Mouse (Mus musculus): Measurements from ENCODE around the gene Wdcp. TPM values are rescaled to one million over a fixed set of nuclear protein-coding genes. Genes with fewer than 3 reads are reported as not detected.
"Not testable (repeated sequence)": the region's sequence is repeated elsewhere in the genome, so short reads cannot be mapped to it uniquely, and the experiment has no call there.

Wdcp gene
- total RNA-seq (2021): 10 to 100 TPM; 12.5 to 14.3 TPM

DNA sequence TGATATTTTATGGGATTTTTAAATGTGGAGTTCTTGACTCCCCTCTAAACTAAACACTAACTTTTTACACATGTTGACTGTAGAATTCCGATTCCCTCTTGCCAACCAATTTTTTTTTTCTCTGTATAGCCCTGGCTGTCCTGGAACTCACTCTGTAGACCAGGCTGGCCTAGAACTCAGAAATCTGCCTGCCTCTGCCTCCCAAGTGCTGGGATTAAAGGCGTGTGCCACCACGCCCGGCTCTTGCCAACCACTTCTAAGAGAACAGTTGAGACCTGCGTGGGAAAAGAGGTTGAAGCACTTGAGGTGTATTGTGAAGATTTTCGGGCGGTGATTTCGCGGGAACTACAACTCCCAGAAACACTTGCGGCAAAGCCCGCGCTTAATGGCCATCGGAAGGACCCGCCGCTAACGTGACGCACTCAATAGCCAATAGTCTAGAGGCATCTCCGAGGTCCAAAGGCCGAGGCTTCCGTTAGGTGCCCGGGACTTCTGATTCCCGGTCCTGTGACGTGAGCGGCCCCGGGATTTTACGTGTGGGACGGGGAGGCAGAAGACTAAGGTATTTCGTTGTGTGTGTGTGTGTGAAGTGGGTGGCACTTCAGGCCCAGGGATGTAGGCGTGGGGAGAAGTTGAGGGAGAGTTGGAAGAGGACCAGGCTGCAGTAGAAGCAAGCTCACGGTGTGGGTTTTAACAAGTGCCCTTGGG is at the start of gene Wdcp:
Gene Wdcp (plus strand): TSS at position 414 of the 708 bp plus-strand sequence.
- peak; percentile 83 to 88 for DNase-seq

DNA sequence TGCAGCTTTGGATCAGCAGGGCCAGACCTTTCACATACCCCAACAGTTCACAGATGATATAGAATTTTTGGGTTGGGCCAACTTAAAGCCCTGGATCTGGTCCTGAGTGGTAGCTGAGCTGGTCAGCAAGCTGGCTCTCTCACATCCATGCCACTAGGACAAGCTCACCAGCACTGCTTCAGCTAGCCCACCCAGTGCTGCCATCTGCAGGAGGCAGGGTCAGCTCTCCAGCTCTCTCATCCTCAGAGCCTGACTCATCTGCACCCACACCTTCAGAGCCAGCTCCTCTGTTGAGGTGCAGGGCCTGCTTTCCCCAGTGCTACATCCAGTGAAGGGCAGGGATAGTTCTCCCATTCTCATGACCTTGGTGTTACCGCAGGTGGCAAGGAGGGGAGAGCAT is 49.4 kb upstream of the Wdcp start:
- DNase-seq: no peak

DNA sequence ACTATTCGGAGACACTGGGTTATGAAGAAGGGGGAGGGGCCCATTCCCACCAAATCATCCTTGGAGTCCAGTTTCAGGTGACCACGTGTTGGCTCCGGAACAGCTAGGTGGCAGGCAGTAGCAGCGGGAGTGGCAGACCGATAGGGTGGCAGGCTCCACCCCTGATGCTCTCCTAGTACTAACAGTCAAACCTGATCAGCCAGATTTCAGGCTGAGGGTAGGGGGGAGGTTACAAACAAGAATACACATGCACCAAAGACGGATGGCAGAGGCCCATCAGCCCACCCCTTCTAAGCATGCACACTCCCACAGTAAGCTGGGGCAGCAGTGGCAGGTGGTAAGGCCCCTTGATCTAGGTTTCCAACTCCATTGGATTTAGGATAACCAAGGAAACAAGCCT is 45.6 kb upstream of the Wdcp start:
- not testable (repeated sequence) for DNase-seq

DNA sequence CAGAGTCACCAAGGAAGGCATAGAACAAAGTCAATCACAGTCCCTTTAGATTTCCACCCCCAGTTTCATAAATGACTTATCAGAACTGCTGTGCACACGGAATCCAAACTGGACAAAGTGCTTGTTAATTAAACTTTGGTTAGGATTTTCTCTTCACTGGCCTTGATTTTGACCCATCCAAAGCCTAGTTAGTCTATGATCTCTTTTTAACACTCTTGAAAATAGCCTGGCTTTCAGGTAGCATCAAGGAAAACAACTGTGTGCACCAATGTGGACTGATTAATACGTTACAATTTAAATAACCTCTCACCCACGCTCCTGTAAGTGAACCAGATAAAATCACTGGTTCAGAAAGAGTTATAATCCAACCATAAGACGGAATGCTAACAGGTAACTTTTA is 32.1 kb upstream of the Wdcp start:
- DNase-seq: no peak

DNA sequence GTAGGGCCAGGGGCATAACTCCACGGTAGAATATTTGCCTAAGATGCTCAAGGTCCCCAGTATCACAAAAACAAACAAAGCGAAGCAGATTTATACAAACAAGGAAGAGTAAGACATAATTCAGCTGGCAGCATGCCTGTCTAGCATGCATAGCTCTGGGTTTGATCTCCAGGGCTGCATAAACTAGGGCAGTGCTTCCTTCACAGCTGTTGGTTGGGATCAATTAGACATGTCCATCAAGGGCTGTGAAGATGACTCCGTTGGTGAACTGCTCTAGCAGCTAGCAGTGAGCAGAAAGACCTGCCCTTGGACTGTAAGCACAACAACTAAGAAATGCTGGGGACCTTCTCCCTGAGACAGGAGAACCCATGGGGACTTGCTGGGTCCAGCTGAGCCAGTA is 31.4 kb upstream of the Wdcp start:
- no peak for DNase-seq

DNA sequence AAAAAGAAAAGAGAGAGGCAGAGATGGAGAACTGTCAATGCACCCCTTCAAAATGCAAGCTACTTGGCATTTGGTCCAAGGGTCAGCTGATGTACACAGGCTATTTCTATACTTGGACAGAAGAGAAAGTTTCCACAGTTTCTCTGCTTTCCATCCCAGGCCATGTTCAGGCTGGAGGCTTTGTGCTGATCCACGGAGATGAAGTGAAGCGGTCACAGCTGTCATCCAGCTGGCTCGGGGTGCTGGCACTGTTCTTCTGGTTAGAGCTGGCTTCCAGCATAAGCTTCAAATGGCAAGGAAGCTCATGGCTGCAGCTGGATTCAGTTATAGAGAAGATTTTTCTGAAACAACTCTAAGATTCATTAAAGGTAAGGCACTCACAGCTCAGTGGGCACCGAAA is 29.5 kb upstream of the Wdcp start:
- DNase-seq: no peak

DNA sequence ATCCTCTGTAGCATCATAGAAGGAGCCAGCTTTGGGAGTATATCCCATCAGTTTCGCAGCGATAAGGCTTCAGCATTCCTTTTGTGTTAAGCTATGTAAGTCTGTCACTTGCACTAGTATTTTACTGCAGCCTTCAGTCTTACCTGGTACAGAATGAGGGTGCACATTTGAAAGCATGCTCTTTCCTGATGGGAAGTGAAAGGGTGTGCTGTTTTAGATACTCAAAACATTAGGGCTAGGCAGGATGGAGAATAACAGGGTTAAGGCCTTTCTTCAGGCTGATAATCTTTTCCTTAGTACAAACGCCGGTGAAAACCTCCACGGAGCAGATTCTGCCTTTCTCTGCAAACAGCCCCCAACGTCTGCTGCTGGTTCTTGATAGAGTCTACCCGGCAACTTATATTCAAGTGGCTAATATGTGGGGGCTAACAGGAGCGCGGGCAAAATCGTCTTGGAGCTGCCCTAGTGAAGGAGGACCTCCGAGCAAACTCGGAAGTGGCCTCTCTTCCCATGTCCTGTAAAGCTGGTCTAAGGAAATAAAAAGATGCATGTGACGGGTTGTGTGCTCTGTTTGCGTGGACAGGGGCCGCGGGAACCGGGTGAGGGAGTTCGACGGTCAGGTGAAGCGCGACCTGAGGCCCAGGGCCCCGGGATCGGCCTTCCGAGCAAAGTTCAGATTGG is 26.3 kb upstream of the Wdcp start:
- DNase-seq: no peak

DNA sequence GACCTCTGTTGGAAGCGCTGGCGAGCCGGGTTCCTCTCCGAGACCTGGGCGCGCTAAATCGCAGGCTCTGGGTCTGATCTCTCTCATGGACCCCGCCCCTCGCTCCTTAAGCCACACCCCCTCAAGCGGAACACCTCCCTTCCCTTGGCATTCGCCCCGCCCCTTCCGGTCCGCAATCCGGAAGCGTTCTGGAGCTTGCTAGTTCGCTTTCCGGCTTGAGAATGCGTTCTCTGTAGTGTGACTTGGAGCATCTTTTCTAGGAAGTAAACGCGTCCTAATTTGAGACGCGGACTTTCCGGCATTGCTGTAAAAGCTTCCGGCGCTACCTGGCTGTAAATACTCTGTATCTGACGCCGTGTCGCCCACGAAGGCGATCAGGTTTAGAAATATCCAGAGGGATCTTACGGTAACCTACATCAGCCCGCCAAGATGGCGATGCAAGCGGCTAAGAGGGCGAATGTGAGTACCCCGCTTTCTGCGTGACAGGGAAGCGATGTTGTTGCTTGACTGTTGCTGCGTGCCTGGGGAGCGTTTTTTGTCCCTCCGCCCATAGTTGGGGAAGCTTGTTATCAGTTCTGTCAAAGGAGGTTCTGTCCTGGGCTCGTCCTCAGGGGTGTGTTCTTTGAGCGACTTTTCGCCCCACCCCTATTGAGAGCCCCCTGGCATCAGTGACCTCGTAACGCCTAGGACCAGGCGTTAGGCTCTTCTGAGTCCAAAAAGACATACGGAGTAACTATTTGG is 25.6 kb upstream of the Wdcp start, which contains the start of gene Sf3b6:
Gene Sf3b6 (plus strand): TSS at position 184 of the 741 bp plus-strand sequence.
- peak; percentile 97 for DNase-seq

DNA sequence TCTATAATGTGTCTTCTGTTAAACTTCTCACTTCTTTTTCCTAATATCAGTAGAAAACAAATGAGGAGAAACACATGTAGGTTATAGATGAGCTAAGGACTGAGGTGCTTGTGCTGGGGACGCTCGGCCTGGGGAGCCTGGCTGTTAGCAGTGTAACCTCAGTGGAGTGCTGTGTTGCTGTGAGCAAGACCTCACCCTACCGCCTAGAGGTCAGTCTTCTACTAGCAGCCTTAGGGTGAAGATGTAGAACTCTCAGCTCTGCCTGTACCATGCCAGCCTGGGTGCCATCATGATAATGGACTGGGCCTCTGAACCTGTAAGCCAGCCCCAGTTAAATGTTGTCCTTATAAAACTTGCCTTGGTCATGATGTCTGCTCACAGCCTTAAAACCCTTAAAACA is 15.8 kb upstream of the Wdcp start:
- no peak for DNase-seq

DNA sequence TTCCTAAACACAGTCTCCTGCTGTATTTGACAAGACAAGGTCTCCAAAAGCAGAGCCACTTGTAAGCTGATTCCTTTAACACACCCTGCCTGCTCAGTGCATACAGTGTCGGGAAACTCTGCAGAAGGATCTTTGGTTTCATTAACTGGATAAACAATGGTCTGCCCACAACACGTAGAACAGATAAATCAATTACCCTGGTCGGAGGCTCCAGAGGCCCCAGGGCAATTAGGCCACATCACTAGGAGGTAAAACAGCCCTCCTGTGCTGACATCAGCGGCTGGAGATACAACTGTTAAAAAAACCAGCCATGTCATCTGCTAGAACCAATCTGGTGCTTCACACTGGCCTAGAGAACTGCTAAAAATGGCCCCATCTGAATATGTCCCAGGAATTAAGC is 6.1 kb upstream of the Wdcp start:
- DNase-seq: no peak

DNA sequence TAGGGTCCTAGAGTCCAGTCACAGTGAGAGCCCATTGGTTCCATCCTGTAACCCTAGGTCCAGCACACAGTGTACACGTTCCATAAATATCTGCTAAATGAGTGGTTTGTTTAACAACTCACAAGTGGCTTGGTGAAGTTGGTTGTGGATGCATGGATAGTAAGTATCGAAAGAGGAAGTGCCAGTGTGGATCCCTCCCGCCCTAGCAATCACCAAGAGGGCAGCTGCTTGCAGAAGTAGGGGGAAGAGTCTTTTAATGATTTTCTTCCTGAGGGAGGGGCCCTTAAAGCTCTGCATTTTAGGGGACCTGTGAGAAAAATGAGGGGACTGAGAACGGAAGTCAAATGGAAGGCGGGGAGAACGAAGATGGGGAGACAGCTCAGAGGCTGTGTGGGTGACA is 3.1 kb upstream of the Wdcp start:
- DNase-seq: no peak

DNA sequence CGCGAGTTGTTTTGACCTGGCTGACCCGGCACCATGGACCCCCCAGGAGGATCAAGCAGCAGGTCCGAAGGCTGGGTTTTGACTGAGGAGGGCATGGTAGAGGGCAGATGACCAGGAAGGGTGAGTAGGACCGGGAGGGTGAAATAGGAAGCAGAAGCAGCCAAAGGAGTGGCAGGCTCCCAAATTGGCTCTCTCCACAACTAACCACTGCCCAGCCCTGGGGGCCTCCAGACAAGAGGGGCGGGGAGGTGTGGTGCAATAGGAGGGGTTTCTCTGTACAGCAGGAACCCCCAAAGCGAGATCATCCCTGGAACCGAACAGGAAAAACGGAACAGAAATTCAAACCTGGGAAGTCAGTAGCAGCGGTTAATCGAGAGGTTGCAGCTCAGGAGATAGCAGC is 2.4 kb upstream of the Wdcp start:
- no peak for DNase-seq

DNA sequence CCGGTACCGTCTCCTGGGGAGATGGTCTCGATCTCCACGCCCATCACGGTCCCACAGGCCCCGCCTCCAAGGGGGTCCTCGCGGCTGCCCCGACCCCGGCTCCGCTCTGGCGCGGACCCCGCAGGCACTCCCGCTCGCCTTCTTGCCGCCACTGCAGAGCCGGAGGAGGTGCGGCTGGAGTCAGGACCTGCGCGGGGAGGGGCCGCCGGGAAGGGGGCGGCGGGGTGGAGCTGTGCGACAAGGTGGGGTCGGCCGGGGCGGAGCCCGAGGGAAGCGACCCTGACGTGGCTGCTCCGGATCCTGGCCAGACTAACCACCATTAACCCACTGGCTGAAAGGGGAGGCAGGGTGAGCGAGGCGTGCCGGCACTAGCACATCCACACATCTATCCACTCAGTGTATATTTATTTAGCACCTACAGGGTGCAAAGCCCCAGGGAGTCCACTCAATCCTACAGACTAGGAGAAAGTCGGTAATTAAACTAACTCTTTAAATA is 1.7 kb upstream of the Wdcp start, which contains the start of gene Fkbp1b:
Gene Fkbp1b (minus strand): TSS at position 200 of the 496 bp plus-strand sequence.
- DNase-seq: peak; percentile 51 to 53

DNA sequence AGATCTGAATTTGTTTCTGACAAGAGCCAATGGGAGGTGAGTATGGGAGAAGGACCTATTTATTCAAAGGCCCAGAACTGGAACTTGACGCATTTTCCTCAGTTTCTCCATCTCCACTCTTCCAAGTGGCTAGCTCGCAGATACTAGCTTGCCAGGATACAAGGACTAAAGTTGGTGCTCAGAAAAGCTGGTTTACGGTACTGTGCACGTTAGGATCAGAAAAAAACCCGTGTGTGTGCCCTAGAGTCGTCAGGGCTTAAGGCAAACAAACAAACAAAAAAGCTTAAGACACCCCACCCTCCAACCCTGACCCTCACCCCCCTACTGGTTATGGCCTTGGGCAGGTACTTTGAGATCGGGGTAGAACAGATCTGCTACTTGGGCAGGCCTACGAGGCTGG is 647 bp upstream of the Wdcp start:
- no peak for DNase-seq

DNA sequence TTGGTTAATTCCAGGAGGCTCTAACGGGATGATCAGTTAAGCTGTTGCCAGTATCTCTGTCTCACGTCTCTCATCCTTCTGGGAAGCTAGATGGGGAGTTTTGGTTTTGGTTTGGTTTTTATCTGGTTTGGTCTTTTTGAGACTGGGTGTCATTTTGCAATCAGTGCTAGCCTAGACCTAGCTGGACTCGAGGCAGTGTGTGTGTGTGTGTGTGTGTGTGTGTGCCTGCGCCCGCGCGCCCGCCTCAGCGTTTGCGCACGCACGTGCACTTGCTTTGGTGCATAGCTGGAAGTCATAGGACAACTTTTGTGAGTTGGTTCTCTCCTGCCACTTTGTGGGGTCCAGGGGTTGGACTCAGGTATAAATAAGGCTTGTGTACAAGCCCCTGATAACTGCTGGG is 638 bp downstream of the Wdcp start:
- DNase-seq: no peak

DNA sequence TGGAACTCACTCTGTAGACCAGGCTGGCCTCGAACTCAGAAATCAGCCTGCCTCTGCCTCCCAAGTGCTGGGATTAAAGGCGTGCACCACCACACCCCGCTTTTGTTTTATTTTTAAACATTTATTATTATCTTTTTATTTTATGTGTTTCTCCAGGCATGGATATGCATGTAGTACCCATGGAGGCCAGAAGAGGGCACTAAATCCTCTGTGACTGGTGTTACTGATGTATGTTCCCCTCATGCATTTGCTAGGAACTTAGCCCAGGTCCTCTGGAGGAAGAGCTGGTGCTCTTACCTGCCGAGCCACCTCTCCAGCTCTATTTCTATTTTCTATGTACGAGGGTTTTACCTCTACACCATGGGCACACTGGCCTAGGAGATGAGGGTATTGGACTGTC is 13.1 kb downstream of the Wdcp start:
- DNase-seq: no peak

DNA sequence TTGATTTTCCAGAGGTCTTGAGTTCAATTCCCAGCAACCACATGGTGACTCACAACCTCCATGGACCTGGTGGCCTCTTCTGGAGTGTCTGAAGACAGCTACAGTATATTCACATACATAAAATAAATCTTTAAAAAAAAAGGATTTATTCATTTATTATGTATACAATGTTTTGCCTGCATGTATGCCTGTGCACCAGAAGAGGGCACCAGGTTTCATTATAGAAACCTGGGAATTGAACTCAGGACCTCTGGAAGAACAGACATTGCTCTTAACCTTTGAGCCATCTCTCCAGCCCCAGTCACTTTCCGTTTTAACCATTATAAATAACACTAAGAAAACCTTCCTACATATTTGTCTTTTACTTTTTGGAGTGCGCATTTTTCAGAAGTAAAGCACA is 13.7 kb downstream of the Wdcp start:
- no peak for DNase-seq

DNA sequence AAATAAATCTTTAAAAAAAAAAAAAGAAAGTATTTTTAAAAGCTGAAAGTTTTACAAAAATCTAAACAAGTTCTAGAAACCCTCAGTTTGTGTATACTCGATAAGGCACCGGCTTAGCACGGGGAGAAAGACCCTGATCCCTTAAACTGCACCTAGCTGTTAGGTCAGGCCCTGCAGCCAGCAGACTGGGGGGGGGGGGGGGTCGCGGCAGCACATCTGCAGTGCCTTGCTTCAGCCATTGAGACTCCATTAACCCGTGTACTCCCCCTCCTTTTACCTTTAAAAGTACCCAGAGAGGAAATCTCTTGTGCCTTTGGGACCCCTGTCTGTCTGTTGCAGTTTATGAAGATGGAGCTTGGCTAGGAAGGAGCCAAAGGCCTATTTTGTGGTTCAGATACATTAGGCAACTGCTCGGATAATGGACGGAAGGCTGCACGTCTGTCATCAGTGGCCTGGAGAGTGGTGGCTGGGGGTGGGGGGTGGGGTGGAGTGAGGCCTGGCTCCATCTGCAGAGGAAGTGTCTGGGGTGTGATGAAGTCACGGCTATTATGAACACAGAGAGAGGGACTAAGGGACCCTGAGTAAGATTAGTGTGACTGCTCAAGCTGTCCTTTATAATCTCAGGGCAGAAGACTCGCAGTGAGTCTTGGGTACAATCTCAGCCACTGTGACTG is 16.3 kb downstream of the Wdcp start:
- no peak for DNase-seq

DNA sequence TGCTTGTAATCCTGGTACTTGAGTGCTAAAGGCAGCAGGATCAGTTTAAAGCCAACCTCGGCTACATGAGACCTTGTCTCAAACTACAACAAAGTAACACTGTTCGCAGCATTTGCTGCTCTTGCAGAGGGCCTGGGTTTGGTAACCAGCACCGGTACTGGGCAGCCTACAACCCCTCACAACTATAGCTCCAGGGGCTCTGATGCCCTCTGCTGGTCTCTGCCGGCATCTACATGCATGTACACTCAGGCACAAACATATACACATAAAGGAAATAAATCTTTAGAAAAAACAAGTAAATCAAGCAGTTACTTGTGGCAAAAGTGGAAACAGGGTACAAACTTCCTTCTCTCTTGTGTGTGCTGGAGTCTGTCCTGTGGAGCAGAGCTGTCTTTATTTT is 19.6 kb downstream of the Wdcp start:
- no peak for DNase-seq

DNA sequence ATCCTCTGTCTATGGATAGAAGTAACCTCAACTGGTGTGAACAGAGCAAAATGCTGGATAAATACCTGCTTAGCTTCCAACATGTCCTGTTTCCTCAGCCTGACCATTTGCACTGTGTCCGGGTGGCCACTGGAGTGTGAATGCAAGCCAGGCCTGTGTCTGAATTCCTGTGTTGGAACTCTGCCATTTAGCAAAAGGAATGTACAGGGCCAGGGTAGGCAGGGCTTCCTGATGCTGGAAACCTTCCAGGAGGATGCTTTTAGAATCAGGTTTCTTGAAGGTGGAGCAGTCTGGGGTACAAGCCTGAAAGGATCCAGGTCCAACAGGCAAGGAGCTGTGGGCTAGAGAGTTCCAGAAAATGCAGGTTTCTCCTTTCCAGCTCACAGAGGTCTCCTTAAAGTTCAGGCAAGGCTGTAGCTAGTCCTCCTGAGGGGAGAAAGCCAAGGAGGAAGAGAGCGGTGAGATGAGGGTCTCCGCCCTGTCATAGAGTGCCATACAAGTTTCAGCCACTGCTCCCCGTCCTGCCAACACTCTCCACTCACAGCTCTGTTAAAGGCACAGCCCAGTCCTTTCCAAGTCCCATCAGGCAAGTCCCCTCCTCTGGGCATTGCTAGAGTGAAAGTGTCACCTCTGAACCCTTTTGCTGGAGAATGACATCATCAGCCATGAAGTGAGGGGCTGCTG is 20.7 kb downstream of the Wdcp start:
- DNase-seq: no peak

DNA sequence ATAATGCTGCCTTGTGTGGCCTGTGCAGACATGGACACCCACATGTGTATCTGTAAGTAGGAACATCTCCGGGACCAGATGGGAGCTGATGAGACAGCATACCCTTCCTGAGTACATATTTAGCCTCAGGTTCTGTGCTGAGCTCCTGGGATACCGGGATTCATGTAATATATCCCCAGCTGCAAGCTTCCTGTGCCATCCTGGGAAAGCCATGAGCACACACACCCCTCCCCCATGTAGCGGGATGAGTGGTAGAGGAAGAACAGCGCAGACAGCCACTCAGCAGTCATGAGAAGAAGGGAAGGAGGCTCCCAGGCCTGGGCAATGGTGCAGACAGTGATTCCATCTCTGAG is 21.2 kb downstream of the Wdcp start:
- no peak for DNase-seq

DNA sequence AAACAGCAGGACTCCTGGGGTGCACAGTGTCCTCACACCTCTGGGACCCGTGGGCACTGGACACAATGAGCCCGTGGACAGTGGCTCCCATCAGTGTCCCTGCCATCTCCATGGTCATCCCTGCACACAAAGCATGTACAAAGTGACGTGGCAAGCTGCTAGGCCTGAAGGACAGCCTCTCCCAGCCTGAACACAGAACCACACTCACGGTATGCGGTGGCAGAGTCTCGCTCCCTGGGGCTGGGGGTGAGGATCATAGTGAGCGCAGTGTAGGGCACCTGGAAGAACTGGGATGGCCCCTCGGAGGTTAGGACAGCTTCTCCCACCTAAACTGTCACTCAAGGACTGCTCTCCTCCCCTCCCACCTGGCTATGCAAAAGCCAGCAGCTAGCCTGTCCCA is 25.8 kb downstream of the Wdcp start:
- DNase-seq: no peak
